In genomic region chr12:108455004-108455403, GRCm38 (mm10) we compare ENCODE assay signal across 10 mouse cellular contexts.
DNase-seq lines count a peak whose midpoint lies in the region; ATAC-seq and TF ChIP-seq lines count a peak whose summit lies in the region.
"Had no signal": no experiment of that assay in that cellular context is flagged by ENCODE, and none has a peak within 500 bp of the region (broad histone marks: within the 10 kb centered on the region; RNA-seq: fewer than 3 reads in every experiment).

No protein-coding gene starts in this region.

- TF ChIP-seq CTCF in brain, embryonic 14.5 days (IDR thresholded peaks at IDR 0.05; ENCODE audit: borderline replicate concordance, extremely low read depth, insufficient read depth, insufficient read length): no peak

- intact Hi-C loops in left cerebral cortex, postnatal 4 days (cut with DNase I): no loop called here

- peak; percentile 68 for ATAC-seq in frontal cortex, adult (ENCODE audit: low TSS enrichment)
- ATAC-seq in megakaryocyte, adult 5-6 weeks (ENCODE audit: poor library complexity, severe bottlenecking): no peak
- ATAC-seq: activated CD4-positive, CD25-positive, alpha-beta regulatory T cell, adult 4 months had no signal

- TF ChIP-seq POLR2A in brain, embryonic 14.5 days (IDR thresholded peaks at IDR 0.05; ENCODE audit: borderline replicate concordance, extremely low read depth, insufficient read depth, insufficient read length, poor library complexity, severe bottlenecking): no peak

- DNase-seq in frontal cortex, postnatal 10 days (ENCODE audit: low spot score in 2 of 2): no peak
- DNase-seq in left cerebral cortex, postnatal 4 days: peak; percentile 60
- no peak for DNase-seq in left cerebral cortex, adult 11 months (ENCODE audit: low spot score)
- peak; percentile 73 for DNase-seq in brain, embryonic 14.5 days (ENCODE audit: low read depth)
- peak; percentile 80 to 87 for DNase-seq in cerebellum, postnatal 25 days
- no peak for DNase-seq in B cell, adult 2 months
- DNase-seq: thymus, postnatal 14 days had no signal

Comparison
In these comparisons a context has a peak if more than half of its experiments do, and no peak if none do; other contexts are left out.
1. DNase-seq: peak in left cerebral cortex, postnatal 4 days (single experiment), brain, embryonic 14.5 days (single experiment) and cerebellum, postnatal 25 days (2 of 2); none in frontal cortex, postnatal 10 days (0 of 2), left cerebral cortex, adult 11 months (single experiment) and B cell, adult 2 months (0 of 2).